Mouse (Mus musculus) cerebellum, adult 9-10 months (tissue): ENCODE data around the gene Ccl6.
"Not testable (repeated sequence)": the region's sequence is repeated elsewhere in the genome, so short reads cannot be mapped to it uniquely, and the experiment has no call there.

Experiments
- DNase-seq: peaks from one replicate; pipeline ENCODE4 v3.0.0; 2022

Gene Ccl6

GRCm38 (mm10) chr11:83556085-83556781 lies 36.7 kb downstream of the Ccl6 start:
- peak; percentile 70 for DNase-seq

GRCm38 (mm10) chr11:83551668-83552067 lies 41.2 kb downstream of the Ccl6 start:
- DNase-seq, result no peak

- not testable (repeated sequence) for DNase-seq
Measured at GRCm38 (mm10) chr11:83551037-83551436, 41.9 kb downstream of the Ccl6 start.

GRCm38 (mm10) chr11:83550186-83550632 lies 42.7 kb downstream of the Ccl6 start:
- no peak for DNase-seq

- no peak for DNase-seq
Measured at GRCm38 (mm10) chr11:83544214-83544613, 48.7 kb downstream of the Ccl6 start.

- no peak for DNase-seq
Measured at GRCm38 (mm10) chr11:83541415-83541814, 51.5 kb downstream of the Ccl6 start.

- no peak for DNase-seq
Measured at GRCm38 (mm10) chr11:83540931-83541330, 52.0 kb downstream of the Ccl6 start.

GRCm38 (mm10) chr11:83538705-83539314 lies 54.1 kb downstream of the Ccl6 start:
- DNase-seq, result no peak
